Mouse (Mus musculus) heart, adult 2 months (tissue): Measurements from ENCODE around the gene Nat8f6. TPM values are rescaled to one million over a fixed set of nuclear protein-coding genes. Genes with fewer than 3 reads are reported as not detected.

ENCODE experiments used
- DNase-seq, 2 experiments: peaks; one replicate each; pipeline ENCODE4 v3.0.0; 2021
- H3K27ac ChIP-seq: fragments of 200-600 bp; 2 replicates; pipeline ENCODE4 v1.8.1; 2022
- H3K27me3 ChIP-seq: fragments of 200-500 bp; 2 replicates; pipeline ENCODE4 v1.6.1; 2012; ENCODE audit warnings: mild to moderate bottlenecking, low read length, inconsistent platforms, mixed read lengths; ENCODE audit not compliant: control insufficient read depth, insufficient read depth
- H3K36me3 ChIP-seq: fragments of 200-500 bp; 2 replicates; pipeline ENCODE4 v1.6.1; 2012; ENCODE audit warnings: low read length, inconsistent platforms; ENCODE audit not compliant: control insufficient read depth, insufficient read depth
- H3K4me1 ChIP-seq: fragments of 200-500 bp; 2 replicates; pipeline ENCODE4 v1.6.1; 2011; ENCODE audit warnings: low read length; ENCODE audit not compliant: control insufficient read depth, insufficient read depth
- H3K4me3 ChIP-seq: fragments of 200-600 bp; 2 replicates; pipeline ENCODE4 v1.8.1; 2022
- H3K79me2 ChIP-seq: fragments of 200-500 bp; replicated peaks from 2 replicates; pipeline ENCODE4 v1.6.1; 2012; ENCODE audit warnings: mild to moderate bottlenecking, inconsistent platforms, low read length, moderate library complexity, mixed read lengths; ENCODE audit not compliant: control insufficient read depth, insufficient read depth
- H3K9ac ChIP-seq: fragments of 200-500 bp; 2 replicates; pipeline ENCODE4 v1.6.1; 2012; ENCODE audit warnings: low read depth, mild to moderate bottlenecking, control low read depth, inconsistent platforms, low read length, mixed read lengths
- CTCF ChIP-seq: fragments of 200-600 bp; IDR thresholded peaks from 2 replicates; pipeline ENCODE4 v1.8.1; 2022; ENCODE audit warnings: antibody characterized with exemption, mild to moderate bottlenecking, moderate library complexity
- EP300 ChIP-seq: fragments of 200-500 bp; IDR thresholded peaks from 2 replicates; pipeline ENCODE4 v1.6.1; 2011; ENCODE audit warnings: low read depth, low read length, control low read depth; ENCODE audit not compliant: insufficient read depth
- POLR2A ChIP-seq: fragments of 200-500 bp; IDR thresholded peaks from 2 replicates; pipeline ENCODE4 v1.6.1; 2011; ENCODE audit warnings: mild to moderate bottlenecking, low read depth, low read length, control low read depth; ENCODE audit not compliant: insufficient read depth
- WGBS: fragments of 180-500 bp; shearing (Covaris S2); methylation state at CpG from one replicate; pipeline ENCODE4 v1.1.7; 2018; 5-methylcytosine and 5-hydroxymethylcytosine counted together
- intact Hi-C: fragments of 180-260 bp; cut with DNase I; formaldehyde crosslinking; loops from one replicate; pipeline ENCODE4 v1.15.1; 2025
- polyA plus RNA-seq: library from polyadenylated mRNA; depleted of rRNA; stranded (reverse); fragments of >200 nt; gene quantifications from 2 replicates; pipeline ENCODE4 v1.2.3, GENCODE M21; 2012
- total RNA-seq, 2 experiments: library from RNA; stranded (reverse); gene quantifications; 2 replicates each; pipeline ENCODE4 v1.2.3; 2021

The Nat8f6 gene
- total and polyA plus RNA-seq, 3 experiments, result 0.18 to 0.29 TPM; not detected in 1

- no peaks in the 10 kb centered on the region for H3K4me1 ChIP-seq
- no peaks in the 10 kb centered on the region for H3K36me3 ChIP-seq
- H3K9ac ChIP-seq, result no peak overlapping the region
- H3K79me2 ChIP-seq, result no peaks in the 10 kb centered on the region
- no peak for DNase-seq
- WGBS, result 84% methylated on average over 2 of the region's 2 CpGs
- intact Hi-C loops, result no loop called here
- no peak for TF ChIP-seq EP300
- no peak for TF ChIP-seq POLR2A
- no peak for TF ChIP-seq CTCF
- no peaks in the 10 kb centered on the region for H3K27me3 ChIP-seq
- H3K27ac ChIP-seq, result no peak overlapping the region
- no peak overlapping the region for H3K4me3 ChIP-seq
Measured at GRCm38 (mm10) chr6:85863840-85864239, 43.1 kb upstream of the Nat8f6 start.

GRCm38 (mm10) chr6:85863136-85863535 lies 42.4 kb upstream of the Nat8f6 start:
- Histone ChIP-seq H3K36me3 (no peaks in the 10 kb centered on the region), H3K79me2 (no peaks in the 10 kb centered on the region), H3K27ac (no peak overlapping the region), H3K4me3 (no peak overlapping the region), H3K27me3 (no peaks in the 10 kb centered on the region), H3K4me1 (no peaks in the 10 kb centered on the region), H3K9ac (no peak overlapping the region)
- intact Hi-C loops, result no loop called here
- WGBS, result 79% methylated on average over 2 of the region's 2 CpGs
- DNase-seq, result no peak
- no peak for TF ChIP-seq EP300
- no peak for TF ChIP-seq CTCF
- TF ChIP-seq POLR2A, result no peak

GRCm38 (mm10) chr6:85862565-85862964 lies 41.8 kb upstream of the Nat8f6 start:
- no peak overlapping the region for H3K27ac ChIP-seq
- no peak overlapping the region for H3K4me3 ChIP-seq
- H3K27me3 ChIP-seq, result no peaks in the 10 kb centered on the region
- no peak for TF ChIP-seq EP300
- TF ChIP-seq CTCF, result no peak
- TF ChIP-seq POLR2A, result no peak
- no peaks in the 10 kb centered on the region for H3K79me2 ChIP-seq
- no peaks in the 10 kb centered on the region for H3K36me3 ChIP-seq
- H3K4me1 ChIP-seq, result no peaks in the 10 kb centered on the region
- intact Hi-C loops, result no loop called here
- no peak overlapping the region for H3K9ac ChIP-seq
- peak in 1 of 2 experiments; percentile 8 for DNase-seq
- WGBS, result 35% methylated on average over 3 of the region's 3 CpGs

GRCm38 (mm10) chr6:85861247-85861646 lies 40.5 kb upstream of the Nat8f6 start:
- Histone ChIP-seq H3K36me3 (no peaks in the 10 kb centered on the region), H3K27ac (no peak overlapping the region), H3K79me2 (no peaks in the 10 kb centered on the region), H3K9ac (no peak overlapping the region), H3K27me3 (no peaks in the 10 kb centered on the region), H3K4me3 (no peak overlapping the region), H3K4me1 (no peaks in the 10 kb centered on the region)
- intact Hi-C loops, result no loop called here
- 73% methylated on average over 3 of the region's 3 CpGs for WGBS
- no peak for TF ChIP-seq EP300
- TF ChIP-seq CTCF, result no peak
- TF ChIP-seq POLR2A, result no peak
- no peak for DNase-seq

- H3K27ac ChIP-seq, result no peak overlapping the region
- 44% methylated on average over 1 of the region's 1 CpGs for WGBS
- H3K36me3 ChIP-seq, result no peaks in the 10 kb centered on the region
- no peak overlapping the region for H3K9ac ChIP-seq
- TF ChIP-seq CTCF, result no peak
- no peak for TF ChIP-seq POLR2A
- TF ChIP-seq EP300, result no peak
- no peaks in the 10 kb centered on the region for H3K79me2 ChIP-seq
- intact Hi-C loops, result no loop called here
- no peaks in the 10 kb centered on the region for H3K27me3 ChIP-seq
- H3K4me1 ChIP-seq, result no peaks in the 10 kb centered on the region
- H3K4me3 ChIP-seq, result no peak overlapping the region
- DNase-seq, result peak; percentile 54 to 71
Measured at GRCm38 (mm10) chr6:85856194-85856678, 35.5 kb upstream of the Nat8f6 start.

GRCm38 (mm10) chr6:85853481-85853880 lies 32.7 kb upstream of the Nat8f6 start:
- Histone ChIP-seq H3K27ac (no peak overlapping the region), H3K36me3 (no peaks in the 10 kb centered on the region), H3K79me2 (no peaks in the 10 kb centered on the region), H3K4me3 (no peak overlapping the region), H3K9ac (no peak overlapping the region), H3K27me3 (no peaks in the 10 kb centered on the region), H3K4me1 (no peaks in the 10 kb centered on the region)
- TF ChIP-seq CTCF (no peak), EP300 (no peak), POLR2A (no peak)
- 73% methylated on average over 3 of the region's 3 CpGs for WGBS
- intact Hi-C loops, result no loop called here
- DNase-seq, result no peak
